Mouse (Mus musculus): Measurements from ENCODE around the gene Gm9964. TPM values are rescaled to one million over a fixed set of nuclear protein-coding genes. Genes with fewer than 3 reads are reported as not detected.

The Gm9964 gene
- polyA plus RNA-seq (2012; rRNA removed): not detected in 2 replicates

- H3K27ac ChIP-seq (ENCODE audit: insufficient read depth, low read length): no peak within 1 kb of the TSS
- TF ChIP-seq POLR2A (IDR thresholded peaks at IDR 0.05; ENCODE audit: extremely low read depth, insufficient read depth, low read length) (no peak), CTCF (IDR thresholded peaks at IDR 0.05; ENCODE audit: extremely low read depth, insufficient read depth, low read length) (no peak)
- no peak within 1 kb of the TSS for H3K4me3 ChIP-seq (ENCODE audit: insufficient read depth, low read length)
- no peaks in the 10 kb centered on the region for H3K4me1 ChIP-seq (ENCODE audit: control insufficient read depth, insufficient read depth, low read length)
These were observed at the start of gene Gm9964 for GRCm38 (mm10) chr11:79296856-79297491. TSS of gene Gm9964 (minus strand) at chr11:79296906.

GRCm38 (mm10) chr11:79339808-79340781, 43.4 kb upstream of the Gm9964 start:
- TF ChIP-seq CTCF (IDR thresholded peaks at IDR 0.05; ENCODE audit: extremely low read depth, insufficient read depth, low read length) (no peak), POLR2A (IDR thresholded peaks at IDR 0.05; ENCODE audit: extremely low read depth, insufficient read depth, low read length) (no peak)
- H3K4me1 ChIP-seq (ENCODE audit: control insufficient read depth, insufficient read depth, low read length): peaks cover 3% of the 10 kb centered on the region; the same call in 1 of the 2 replicates
- H3K4me3 ChIP-seq (ENCODE audit: insufficient read depth, low read length): peak overlapping the region; percentile 65
- no peak overlapping the region for H3K27ac ChIP-seq (ENCODE audit: insufficient read depth, low read length)

- H3K27ac ChIP-seq (ENCODE audit: insufficient read depth, low read length): peak within 1 kb of the TSS; percentile 72
- H3K4me3 ChIP-seq (ENCODE audit: insufficient read depth, low read length): peak within 1 kb of the TSS; percentile 65
- TF ChIP-seq POLR2A (IDR thresholded peaks at IDR 0.05; ENCODE audit: extremely low read depth, insufficient read depth, low read length): peak; percentile 79
- no peak for TF ChIP-seq CTCF (IDR thresholded peaks at IDR 0.05; ENCODE audit: extremely low read depth, insufficient read depth, low read length)
- peaks cover 3% of the 10 kb centered on the region; the same call in 1 of the 2 replicates for H3K4me1 ChIP-seq (ENCODE audit: control insufficient read depth, insufficient read depth, low read length)
These were observed 42.6 kb upstream of the Gm9964 start, which contains the start of gene Nf1 for GRCm38 (mm10) chr11:79339234-79339807. TSS of gene Nf1 (plus strand) at chr11:79339693.

GRCm38 (mm10) chr11:79338621-79339020, 41.9 kb upstream of the Gm9964 start:
- Histone ChIP-seq H3K4me3 (ENCODE audit: insufficient read depth, low read length) (peak overlapping the region; percentile 65; the same call in 1 of the 2 replicates), H3K27ac (ENCODE audit: insufficient read depth, low read length) (no peak overlapping the region), H3K4me1 (ENCODE audit: control insufficient read depth, insufficient read depth, low read length) (peaks cover 3% of the 10 kb centered on the region; the same call in 1 of the 2 replicates)
- TF ChIP-seq CTCF (IDR thresholded peaks at IDR 0.05; ENCODE audit: extremely low read depth, insufficient read depth, low read length) (no peak), POLR2A (IDR thresholded peaks at IDR 0.05; ENCODE audit: extremely low read depth, insufficient read depth, low read length) (no peak)

- TF ChIP-seq POLR2A (IDR thresholded peaks at IDR 0.05; ENCODE audit: extremely low read depth, insufficient read depth, low read length) (no peak), CTCF (IDR thresholded peaks at IDR 0.05; ENCODE audit: extremely low read depth, insufficient read depth, low read length) (peak; percentile 18; the same call in 1 of the 2 replicates)
- peaks cover 3% of the 10 kb centered on the region; the same call in 1 of the 2 replicates for H3K4me1 ChIP-seq (ENCODE audit: control insufficient read depth, insufficient read depth, low read length)
- no peak overlapping the region for H3K4me3 ChIP-seq (ENCODE audit: insufficient read depth, low read length)
- H3K27ac ChIP-seq (ENCODE audit: insufficient read depth, low read length): no peak overlapping the region
These were observed 40.1 kb upstream of the Gm9964 start for GRCm38 (mm10) chr11:79336722-79337267.

GRCm38 (mm10) chr11:79335077-79335476, 38.4 kb upstream of the Gm9964 start:
- Histone ChIP-seq H3K4me1 (ENCODE audit: control insufficient read depth, insufficient read depth, low read length) (peaks cover 3% of the 10 kb centered on the region; the same call in 1 of the 2 replicates), H3K4me3 (ENCODE audit: insufficient read depth, low read length) (no peak overlapping the region), H3K27ac (ENCODE audit: insufficient read depth, low read length) (no peak overlapping the region)
- TF ChIP-seq POLR2A (IDR thresholded peaks at IDR 0.05; ENCODE audit: extremely low read depth, insufficient read depth, low read length) (no peak), CTCF (IDR thresholded peaks at IDR 0.05; ENCODE audit: extremely low read depth, insufficient read depth, low read length) (no peak)

GRCm38 (mm10) chr11:79329585-79329984, 32.9 kb upstream of the Gm9964 start:
- Histone ChIP-seq H3K4me3 (ENCODE audit: insufficient read depth, low read length) (no peak overlapping the region), H3K4me1 (ENCODE audit: control insufficient read depth, insufficient read depth, low read length) (no peaks in the 10 kb centered on the region), H3K27ac (ENCODE audit: insufficient read depth, low read length) (no peak overlapping the region)
- TF ChIP-seq CTCF (IDR thresholded peaks at IDR 0.05; ENCODE audit: extremely low read depth, insufficient read depth, low read length): no peak
- TF ChIP-seq POLR2A (IDR thresholded peaks at IDR 0.05; ENCODE audit: extremely low read depth, insufficient read depth, low read length): no peak

GRCm38 (mm10) chr11:79328060-79328459, 31.4 kb upstream of the Gm9964 start:
- H3K4me3 ChIP-seq (ENCODE audit: insufficient read depth, low read length): no peak overlapping the region
- no peak overlapping the region for H3K27ac ChIP-seq (ENCODE audit: insufficient read depth, low read length)
- no peaks in the 10 kb centered on the region for H3K4me1 ChIP-seq (ENCODE audit: control insufficient read depth, insufficient read depth, low read length)
- TF ChIP-seq POLR2A (IDR thresholded peaks at IDR 0.05; ENCODE audit: extremely low read depth, insufficient read depth, low read length): no peak
- TF ChIP-seq CTCF (IDR thresholded peaks at IDR 0.05; ENCODE audit: extremely low read depth, insufficient read depth, low read length): no peak

- no peak overlapping the region for H3K4me3 ChIP-seq (ENCODE audit: insufficient read depth, low read length)
- no peaks in the 10 kb centered on the region for H3K4me1 ChIP-seq (ENCODE audit: control insufficient read depth, insufficient read depth, low read length)
- TF ChIP-seq CTCF (IDR thresholded peaks at IDR 0.05; ENCODE audit: extremely low read depth, insufficient read depth, low read length): no peak
- no peak for TF ChIP-seq POLR2A (IDR thresholded peaks at IDR 0.05; ENCODE audit: extremely low read depth, insufficient read depth, low read length)
- H3K27ac ChIP-seq (ENCODE audit: insufficient read depth, low read length): no peak overlapping the region
These were observed 30.4 kb upstream of the Gm9964 start for GRCm38 (mm10) chr11:79327106-79327505.

Measured in cortical plate, adult 2 months (tissue).